ENCODE assay signal across 8 mouse cellular contexts in the genomic region with DNA sequence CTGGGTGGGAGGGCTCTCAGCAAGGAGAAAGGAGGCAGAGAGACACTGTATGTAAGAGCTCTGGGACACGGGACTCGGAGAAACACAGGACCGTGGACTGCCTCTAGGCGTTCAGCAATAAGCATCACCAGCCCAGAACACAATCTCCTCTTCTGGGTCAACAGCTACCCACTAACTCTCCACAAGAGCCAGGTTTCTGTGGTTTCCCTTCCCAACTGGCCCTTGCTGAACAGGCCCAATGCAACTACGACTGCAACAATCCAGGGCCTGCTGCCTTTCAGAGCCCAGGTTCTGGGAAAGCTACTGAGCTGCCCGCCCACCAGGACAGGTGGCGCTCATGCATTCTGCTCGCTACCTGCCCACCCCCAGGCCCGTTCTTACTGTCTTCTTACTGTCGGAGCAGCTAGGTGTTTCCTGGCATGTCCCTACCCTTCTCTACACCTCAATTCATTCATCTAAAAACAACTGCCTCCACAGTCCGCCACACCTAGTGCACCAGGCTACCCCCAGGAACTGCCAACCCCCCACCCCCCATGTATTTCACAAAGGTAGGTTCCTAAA. TPM values are rescaled to one million over a fixed set of nuclear protein-coding genes. Genes with fewer than 3 reads are reported as not detected.
DNase-seq lines count a peak whose midpoint lies in the region; ATAC-seq lines count a peak whose summit lies in the region.

No protein-coding gene starts in this region.

- H3K4me3 ChIP-seq in intestine, embryonic 15.5 days (replicated peaks): no peak overlapping the region
- peak overlapping the region; percentile 59 for H3K4me3 ChIP-seq in neural tube, embryonic 15.5 days (replicated peaks)

- peak overlapping the region; percentile 48; the same call in 1 of the 2 replicates for H3K27ac ChIP-seq in intestine, embryonic 15.5 days
- H3K27ac ChIP-seq in neural tube, embryonic 15.5 days (replicated peaks): peak overlapping the region; percentile 74

- peak overlapping the region; percentile 88 for H3K4me2 ChIP-seq in intestine, embryonic 15.5 days (replicated peaks)
- peak overlapping the region; percentile 91 for H3K4me2 ChIP-seq in neural tube, embryonic 15.5 days

- DNase-seq in cerebellum, adult 9-11 months: peak; percentile 63
- DNase-seq in spleen, postnatal 10 days (ENCODE audit: low spot score in 2 of 2): peak; percentile 43 to 49
- DNase-seq in spleen, adult 12 weeks (ENCODE audit: low spot score): no peak
- no peak for DNase-seq in adrenal gland, postnatal 36 days
- DNase-seq in testis, postnatal 10 days (ENCODE audit: low spot score): no peak

- no peaks in the 10 kb centered on the region for H3K36me3 ChIP-seq in intestine, embryonic 15.5 days
- H3K36me3 ChIP-seq in neural tube, embryonic 15.5 days: peaks cover 3% of the 10 kb centered on the region; the same call in 1 of the 2 replicates

- no peak for ATAC-seq in cerebellum, adult (ENCODE audit: insufficient number of reproducible peaks, low FRiP score, low TSS enrichment)
- ATAC-seq in intestine, embryonic 15.5 days: no peak
- no peak for ATAC-seq in neural tube, embryonic 15.5 days (ENCODE audit: low FRiP score)

- WGBS in intestine, embryonic 15.5 days: 71% methylated on average over 11 of the region's 11 CpGs
- 87% methylated on average over 11 of the region's 11 CpGs for WGBS in neural tube, embryonic 15.5 days

- peaks cover 11% of the 10 kb centered on the region for H3K4me1 ChIP-seq in intestine, embryonic 15.5 days (replicated peaks)
- H3K4me1 ChIP-seq in neural tube, embryonic 15.5 days: peaks cover 21% of the 10 kb centered on the region

- peak overlapping the region; percentile 62; the same call in 1 of the 2 replicates for H3K9ac ChIP-seq in intestine, embryonic 15.5 days
- peak overlapping the region; percentile 60; the same call in 1 of the 2 replicates for H3K9ac ChIP-seq in neural tube, embryonic 15.5 days (replicated peaks)

- no peaks in the 10 kb centered on the region for H3K9me3 ChIP-seq in intestine, embryonic 15.5 days
- no peaks in the 10 kb centered on the region for H3K9me3 ChIP-seq in neural tube, embryonic 15.5 days (replicated peaks)

- 0 out of 2 replicates have a peak, but pooled peaks cover 2% of the 10 kb centered on the region for H3K27me3 ChIP-seq in intestine, embryonic 15.5 days (replicated peaks)
- no peaks in the 10 kb centered on the region for H3K27me3 ChIP-seq in neural tube, embryonic 15.5 days (replicated peaks)

RNA-seq across cellular contexts. Expression of a gene that starts 35.5 kb away (rescaled TPM):
- polyA plus RNA-seq in intestine, embryonic 15.5 days (2015; fragmentation: Nextera tagmentation; extraction: Ambion mirVana): 13.1 and 15.4 TPM in 2 replicates
- 4.8 and 44.4 TPM in 2 replicates for polyA plus RNA-seq in neural tube, embryonic 15.5 days (2015; fragmentation: Nextera tagmentation; extraction: Ambion mirVana)
- total RNA-seq in adrenal gland, postnatal 36 days (2021): 10 to 100 TPM; 14.5 to 15.7 TPM

RNA-seq across cellular contexts. Expression of a gene that starts 44.0 kb away (rescaled TPM):
- polyA plus RNA-seq in intestine, embryonic 15.5 days (2015; fragmentation: Nextera tagmentation; extraction: Ambion mirVana): 3.9 and 4.6 TPM in 2 replicates
- 4.1 and 4.6 TPM in 2 replicates for polyA plus RNA-seq in neural tube, embryonic 15.5 days (2015; fragmentation: Nextera tagmentation; extraction: Ambion mirVana)
- total RNA-seq in adrenal gland, postnatal 36 days (2021): 10 to 100 TPM; 11.9 to 20.6 TPM

Comparison
In these comparisons a context has a peak if more than half of its experiments do, and no peak if none do; other contexts are left out.
1. DNase-seq: peak in cerebellum, adult 9-11 months (single experiment) and spleen, postnatal 10 days (2 of 2); none in spleen, adult 12 weeks (single experiment), adrenal gland, postnatal 36 days (0 of 2) and testis, postnatal 10 days (single experiment).